Mouse (Mus musculus) liver, adult 2 months (tissue): ENCODE measurements around the gene Sox6. TPM values are rescaled to one million over a fixed set of nuclear protein-coding genes. Genes with fewer than 3 reads are reported as not detected.
"Not testable (repeated sequence)": the region's sequence is repeated elsewhere in the genome, so short reads cannot be mapped to it uniquely, and the experiment has no call there.

Source experiments
- DNase-seq: peaks from one replicate; pipeline ENCODE4 v3.0.0-alpha.2; 2011; ENCODE audit warnings: low read depth, low spot score; ENCODE audit errors: extremely low read depth
- H3K27ac ChIP-seq: fragments of 200-500 bp; replicated peaks from 2 replicates; pipeline ENCODE4 v1.5.1; 2012; ENCODE audit warnings: low read depth, mild to moderate bottlenecking, control low read depth, inconsistent platforms, low read length; ENCODE audit not compliant: insufficient read depth
- H3K27me3 ChIP-seq: fragments of 200-500 bp; 2 replicates; pipeline ENCODE4 v1.6.1; 2012; ENCODE audit warnings: mild to moderate bottlenecking, moderate library complexity, low read length, inconsistent platforms; ENCODE audit not compliant: control insufficient read depth, insufficient read depth
- H3K36me3 ChIP-seq: fragments of 200-500 bp; 2 replicates; pipeline ENCODE4 v1.6.1; 2012; ENCODE audit warnings: low read length, inconsistent platforms; ENCODE audit not compliant: control insufficient read depth, insufficient read depth
- H3K4me1 ChIP-seq: fragments of 200-500 bp; 2 replicates; pipeline ENCODE4 v1.6.1; 2011; ENCODE audit warnings: low read length; ENCODE audit not compliant: control insufficient read depth, insufficient read depth
- H3K4me3 ChIP-seq: fragments of 200-500 bp; 2 replicates; pipeline ENCODE4 v1.5.1; 2011; ENCODE audit warnings: low read depth, mild to moderate bottlenecking, control low read depth, low read length, moderate library complexity; ENCODE audit not compliant: insufficient read depth
- H3K79me2 ChIP-seq: fragments of 200-500 bp; 2 replicates; pipeline ENCODE4 v1.6.1; 2012; ENCODE audit warnings: inconsistent platforms, mild to moderate bottlenecking, low read length, moderate library complexity; ENCODE audit not compliant: control insufficient read depth, insufficient read depth
- H3K9ac ChIP-seq: fragments of 200-500 bp; 2 replicates; pipeline ENCODE4 v1.6.1; 2012; ENCODE audit warnings: low read depth, mild to moderate bottlenecking, control low read depth, inconsistent platforms, low read length
- CTCF ChIP-seq: fragments of 200-500 bp; IDR thresholded peaks from 2 replicates; pipeline ENCODE4 v1.5.1; 2011; ENCODE audit warnings: low read depth, low read length, control low read depth
- POLR2A ChIP-seq: fragments of 200-500 bp; IDR thresholded peaks from 2 replicates; pipeline ENCODE4 v1.6.1; 2011; ENCODE audit warnings: low read length, control low read depth; ENCODE audit not compliant: insufficient read depth; ENCODE audit errors: extremely low read depth
- WGBS: fragments of 180-500 bp; shearing (Covaris S2); methylation state at CpG from one replicate; pipeline ENCODE4 v1.1.7; 2018; 5-methylcytosine and 5-hydroxymethylcytosine counted together
- polyA plus RNA-seq: library from polyadenylated mRNA; depleted of rRNA; stranded (reverse); fragments of >200 nt; gene quantifications from 2 replicates; pipeline ENCODE4 v1.2.3, GENCODE M21; 2012
- total RNA-seq: library from RNA; depleted of rRNA; stranded (reverse); fragments of >200 nt; gene quantifications from 2 replicates; pipeline ENCODE4 v1.2.3, GENCODE M21; 2014

Gene Sox6
- total and polyA plus RNA-seq, 2 experiments = 16.0 to 34.8 TPM

DNA sequence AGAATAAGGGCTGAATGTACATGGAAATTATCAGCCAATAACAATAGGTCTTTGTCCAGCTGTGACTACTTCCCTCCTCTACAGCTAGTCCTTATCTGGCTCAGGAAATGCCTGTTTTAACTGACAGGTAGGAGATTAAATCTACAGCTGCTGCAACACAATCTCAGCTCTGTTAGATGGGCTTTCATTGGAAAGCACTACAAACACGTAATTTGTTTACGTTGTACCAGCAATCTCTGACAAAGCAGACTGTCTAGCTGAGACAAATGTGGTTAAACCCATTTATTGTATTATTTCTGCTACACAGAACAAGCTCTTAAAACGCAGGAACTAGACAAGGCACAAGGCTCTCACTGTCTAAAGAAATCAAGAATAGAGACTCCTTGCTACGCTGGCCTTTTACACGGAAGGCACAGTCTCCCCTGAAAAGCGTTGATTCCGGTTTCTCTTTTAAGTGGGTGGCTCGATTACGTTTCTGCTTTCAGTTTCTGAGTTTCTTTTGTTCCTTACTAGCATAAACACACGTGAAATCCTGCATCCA, 422.8 kb downstream of the Sox6 start:
- Histone ChIP-seq H3K79me2 (no peaks in the 10 kb centered on the region; the same call in 1 of the 2 replicates), H3K9ac (no peak overlapping the region), H3K27me3 (no peaks in the 10 kb centered on the region), H3K4me3 (peak overlapping the region; percentile 43), H3K36me3 (no peaks in the 10 kb centered on the region), H3K4me1 (no peaks in the 10 kb centered on the region; the same call in 1 of the 2 replicates), H3K27ac (no peak overlapping the region)
- no peak for TF ChIP-seq POLR2A
- TF ChIP-seq CTCF = no peak
- DNase-seq = no peak
- WGBS = 55% methylated on average over 10 of the region's 10 CpGs

DNA sequence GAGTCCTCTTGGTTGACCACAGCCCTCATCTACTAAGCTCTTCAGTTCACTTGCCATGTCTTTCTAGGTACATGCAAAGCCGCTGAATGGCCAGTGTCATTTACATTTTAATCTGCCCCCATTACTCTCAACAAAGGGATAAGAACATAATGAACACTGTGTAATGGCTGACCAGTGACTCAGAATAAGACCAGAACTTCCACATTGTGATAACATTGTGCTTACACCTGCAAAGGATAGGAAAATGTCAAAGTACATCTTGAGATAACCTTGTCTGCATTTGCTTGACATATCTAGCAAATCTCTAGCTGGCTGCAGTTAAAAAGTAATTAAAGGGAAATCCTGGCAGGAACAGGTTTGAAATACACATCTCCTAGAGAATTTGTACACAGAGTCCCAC, 431.1 kb downstream of the Sox6 start:
- H3K36me3 ChIP-seq = no peaks in the 10 kb centered on the region
- DNase-seq = no peak
- no peak overlapping the region for H3K4me3 ChIP-seq
- H3K4me1 ChIP-seq = no peaks in the 10 kb centered on the region
- no peaks in the 10 kb centered on the region; the same call in 1 of the 2 replicates for H3K79me2 ChIP-seq
- no peak overlapping the region for H3K9ac ChIP-seq
- no peaks in the 10 kb centered on the region for H3K27me3 ChIP-seq
- H3K27ac ChIP-seq = no peak overlapping the region
- TF ChIP-seq POLR2A = no peak
- no peak for TF ChIP-seq CTCF
- 92% methylated on average over 1 of the region's 1 CpGs for WGBS

DNA sequence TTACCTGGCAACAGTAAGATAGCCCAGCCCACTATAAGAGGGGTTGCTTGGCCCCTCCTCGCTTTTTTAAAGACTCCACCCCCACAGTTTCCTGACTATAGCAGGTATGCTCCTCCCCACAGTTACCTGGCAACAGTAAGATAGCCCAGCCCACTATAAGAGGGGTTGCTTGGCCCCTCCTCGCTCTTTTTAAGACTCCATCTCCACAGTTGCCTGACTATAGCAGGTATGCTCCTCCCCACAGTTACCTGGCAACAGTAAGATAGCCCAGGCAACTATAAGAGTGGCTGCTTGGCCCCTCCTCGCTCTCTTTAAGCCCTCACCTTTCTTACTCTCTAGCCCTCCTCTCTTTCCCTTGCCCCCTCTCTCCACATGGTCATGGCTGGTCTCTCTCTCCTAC, 432.5 kb downstream of the Sox6 start:
- not testable (repeated sequence) for H3K9ac ChIP-seq, H3K27ac ChIP-seq, H3K36me3 ChIP-seq, H3K4me1 ChIP-seq, DNase-seq, H3K27me3 ChIP-seq, H3K4me3 ChIP-seq, H3K79me2 ChIP-seq
- WGBS = 80% methylated on average over 3 of the region's 3 CpGs

DNA sequence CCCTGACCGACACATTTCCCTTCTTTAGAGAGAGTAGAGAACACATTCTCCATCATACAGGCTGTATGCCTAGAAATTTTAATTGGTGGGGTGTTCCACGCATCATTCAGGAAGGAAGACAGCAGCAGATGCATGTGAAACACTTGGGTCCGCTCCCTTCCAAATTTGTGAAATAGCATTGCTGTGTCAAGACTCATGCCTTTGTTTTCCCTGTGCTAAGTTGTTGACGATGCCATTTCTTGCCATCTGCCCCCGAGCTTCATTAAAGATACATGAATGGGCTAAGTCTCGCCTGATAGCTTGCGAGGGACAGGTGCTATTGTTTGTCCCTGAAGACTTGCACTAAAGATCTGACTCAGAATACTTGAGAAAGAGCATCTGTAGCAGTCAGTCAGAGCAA, 433.7 kb downstream of the Sox6 start:
- WGBS = 89% methylated on average over 7 of the region's 7 CpGs
- H3K4me1 ChIP-seq = no peaks in the 10 kb centered on the region
- H3K9ac ChIP-seq = no peak overlapping the region
- no peak for DNase-seq
- TF ChIP-seq CTCF = no peak
- TF ChIP-seq POLR2A = no peak
- H3K27ac ChIP-seq = no peak overlapping the region
- no peaks in the 10 kb centered on the region for H3K36me3 ChIP-seq
- H3K4me3 ChIP-seq = no peak overlapping the region
- H3K27me3 ChIP-seq = no peaks in the 10 kb centered on the region
- no peaks in the 10 kb centered on the region for H3K79me2 ChIP-seq

DNA sequence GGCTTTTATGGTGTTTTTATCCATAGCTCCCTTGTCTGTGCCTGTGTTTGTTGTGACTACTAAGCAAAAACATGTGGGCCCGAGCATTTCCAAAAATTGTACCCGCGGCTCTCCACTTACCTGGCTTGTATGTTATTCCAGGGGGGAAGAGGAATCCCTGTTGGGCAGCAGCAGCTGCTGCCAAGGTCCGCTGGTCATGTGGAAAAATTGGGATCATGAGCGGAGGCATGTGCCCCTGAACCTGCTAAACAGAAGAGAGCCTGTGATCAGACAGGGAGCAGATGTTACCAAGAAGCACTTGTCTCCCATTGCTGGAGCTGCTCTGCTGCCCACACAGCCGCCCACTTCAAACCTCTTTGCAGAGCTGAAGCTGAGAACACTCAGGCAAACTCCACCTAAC, 441.2 kb downstream of the Sox6 start:
- H3K4me3 ChIP-seq = no peak overlapping the region
- H3K36me3 ChIP-seq = no peaks in the 10 kb centered on the region
- no peak overlapping the region for H3K27ac ChIP-seq
- 96% methylated on average over 6 of the region's 6 CpGs for WGBS
- TF ChIP-seq CTCF (no peak), POLR2A (no peak)
- H3K4me1 ChIP-seq = no peaks in the 10 kb centered on the region
- no peaks in the 10 kb centered on the region for H3K79me2 ChIP-seq
- DNase-seq = no peak
- H3K9ac ChIP-seq = no peak overlapping the region
- no peaks in the 10 kb centered on the region for H3K27me3 ChIP-seq

DNA sequence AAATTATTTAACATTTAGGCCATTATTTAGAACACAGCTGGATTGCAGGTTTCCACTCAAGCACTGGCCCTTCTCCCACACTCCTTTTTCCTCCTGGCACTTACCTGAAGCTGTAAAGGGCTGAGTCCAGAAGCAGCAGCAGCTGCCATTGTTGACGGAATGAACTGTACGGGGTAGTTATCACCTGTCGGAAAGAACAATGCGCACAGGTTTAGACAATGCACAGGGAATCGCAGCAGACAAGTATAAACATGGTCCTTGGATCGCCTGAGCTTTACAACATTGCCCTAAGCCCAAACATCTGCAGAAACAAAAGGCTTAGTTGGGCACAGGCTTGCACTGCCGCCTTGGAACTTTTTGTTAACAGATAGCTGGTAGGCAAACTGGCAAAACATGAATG, 458.1 kb downstream of the Sox6 start:
- 89% methylated on average over 7 of the region's 7 CpGs for WGBS
- TF ChIP-seq CTCF = no peak
- TF ChIP-seq POLR2A = no peak
- Histone ChIP-seq H3K27me3 (no peaks in the 10 kb centered on the region), H3K27ac (no peak overlapping the region), H3K9ac (no peak overlapping the region), H3K36me3 (no peaks in the 10 kb centered on the region), H3K79me2 (no peaks in the 10 kb centered on the region), H3K4me1 (peaks cover 10% of the 10 kb centered on the region; the same call in 1 of the 2 replicates), H3K4me3 (no peak overlapping the region)
- DNase-seq = peak; percentile 15
